Comparison of ENCODE assay signal across 16 mouse cellular contexts in the genomic region with DNA sequence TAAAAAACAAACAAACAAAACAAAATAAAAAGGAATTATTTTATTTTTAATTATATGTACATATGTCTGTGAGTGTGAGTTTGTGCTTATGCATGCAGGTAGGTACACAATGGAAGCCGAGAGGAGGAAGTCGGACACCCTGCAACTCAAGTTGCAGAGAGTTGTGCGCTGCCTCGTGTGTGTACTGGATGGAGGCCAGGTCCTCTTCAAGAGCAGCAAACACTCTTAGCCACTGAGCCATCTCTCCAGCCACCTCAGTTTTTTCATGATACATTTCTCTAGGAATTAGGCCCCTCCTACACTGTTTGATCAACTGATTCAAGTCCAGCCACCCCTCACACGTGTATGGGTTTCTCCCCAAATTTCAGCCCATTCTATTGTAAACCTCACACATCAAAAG. TPM values are rescaled to one million over a fixed set of nuclear protein-coding genes. Genes with fewer than 3 reads are reported as not detected.
"Had no signal": no experiment of that assay in that cellular context is flagged by ENCODE, and none has a peak within 500 bp of the region (broad histone marks: within the 10 kb centered on the region; RNA-seq: fewer than 3 reads in every experiment).

No protein-coding gene starts in this region.

- ATAC-seq: intestine, embryonic 15.5 days had no signal

- H3K4me1 ChIP-seq: intestine, embryonic 15.5 days; limb, embryonic 13.5 days; lung, embryonic 15.5 days; midbrain, embryonic 10.5 days; neural tube, embryonic 12.5 days; stomach, embryonic 15.5 days had no signal

- H3K4me3 ChIP-seq: intestine, embryonic 15.5 days; limb, embryonic 13.5 days; lung, embryonic 15.5 days; midbrain, embryonic 10.5 days; neural tube, embryonic 12.5 days; stomach, embryonic 15.5 days had no signal

- H3K27ac ChIP-seq: intestine, embryonic 15.5 days; limb, embryonic 13.5 days; liver, embryonic 14.5 days; lung, embryonic 15.5 days; midbrain, embryonic 10.5 days; neural tube, embryonic 12.5 days; stomach, embryonic 15.5 days had no signal

- H3K9ac ChIP-seq: intestine, embryonic 15.5 days; limb, embryonic 13.5 days; liver, embryonic 14.5 days; lung, embryonic 15.5 days; neural tube, embryonic 12.5 days; stomach, embryonic 15.5 days had no signal

- H3K27me3 ChIP-seq: intestine, embryonic 15.5 days; limb, embryonic 13.5 days; lung, embryonic 15.5 days; neural tube, embryonic 12.5 days; stomach, embryonic 15.5 days had no signal

- H3K4me2 ChIP-seq: intestine, embryonic 15.5 days; limb, embryonic 13.5 days; lung, embryonic 15.5 days; neural tube, embryonic 12.5 days; stomach, embryonic 15.5 days had no signal

- H3K9me3 ChIP-seq: intestine, embryonic 15.5 days; limb, embryonic 13.5 days; lung, embryonic 15.5 days; midbrain, embryonic 10.5 days; neural tube, embryonic 12.5 days; stomach, embryonic 15.5 days had no signal

- DNase-seq: kidney, adult 18-20 months; left cerebral cortex, postnatal 4 days; midbrain, embryonic 14.5 days; retina, postnatal 1 day; right cerebral cortex, postnatal 14 days; thymus, postnatal 4 days had no signal

- H3K36me3 ChIP-seq: intestine, embryonic 15.5 days; limb, embryonic 13.5 days; lung, embryonic 15.5 days; midbrain, embryonic 10.5 days; neural tube, embryonic 12.5 days; stomach, embryonic 15.5 days had no signal

RNA-seq across cellular contexts. Expression of a gene that starts 19.2 kb away (rescaled TPM):
- total RNA-seq: megakaryocyte, adult 5-6 weeks; monocyte, adult 5-6 weeks; neutrophil, adult 5-6 weeks had no signal
